Mouse (Mus musculus) limb, embryonic 14.5 days (tissue): ENCODE results near the gene Prdm16. TPM values are rescaled to one million over a fixed set of nuclear protein-coding genes. Genes with fewer than 3 reads are reported as not detected.

ENCODE experiments used
- ATAC-seq: fragments of 200-750 bp; cut with Nextera tagmentation; 2 replicates; pipeline ENCODE4 v1.8.0; 2017; ENCODE audit warnings: low read depth, moderate number of reproducible peaks, moderate TSS enrichment; ENCODE audit not compliant: low FRiP score
- DNase-seq: peaks from one replicate; pipeline ENCODE4 v3.0.0-alpha.2; 2015; ENCODE audit warnings: low spot score
- H3K27ac ChIP-seq: fragments of 300-500 bp; sonication (generic); replicated peaks from 2 replicates; pipeline ENCODE4 v1.5.1; 2014; ENCODE audit warnings: low read depth, mild to moderate bottlenecking, low read length, moderate library complexity, mixed read lengths
- H3K27me3 ChIP-seq: fragments of 300-500 bp; sonication (generic); 2 replicates; pipeline ENCODE4 v1.6.1; 2014; ENCODE audit warnings: low read length, mixed read lengths; ENCODE audit not compliant: control insufficient read depth, insufficient read depth
- H3K36me3 ChIP-seq: fragments of 300-500 bp; sonication (generic); 2 replicates; pipeline ENCODE4 v1.6.1; 2014; ENCODE audit warnings: mild to moderate bottlenecking, low read length, moderate library complexity, mixed read lengths; ENCODE audit not compliant: control insufficient read depth, insufficient read depth
- H3K4me1 ChIP-seq: fragments of 300-500 bp; sonication (generic); 2 replicates; pipeline ENCODE4 v1.6.1; 2014; ENCODE audit warnings: antibody characterized with exemption, low read length, mixed read lengths; ENCODE audit not compliant: control insufficient read depth, insufficient read depth
- H3K4me2 ChIP-seq: fragments of 300-500 bp; sonication (generic); replicated peaks from 2 replicates; pipeline ENCODE4 v1.6.1; 2014; ENCODE audit warnings: low read depth, mild to moderate bottlenecking, low read length, moderate library complexity; ENCODE audit not compliant: severe bottlenecking
- H3K4me3 ChIP-seq: fragments of 300-500 bp; sonication (generic); replicated peaks from 2 replicates; pipeline ENCODE4 v1.5.1; 2014; ENCODE audit warnings: low read length
- H3K9ac ChIP-seq: fragments of 300-500 bp; sonication (generic); 2 replicates; pipeline ENCODE4 v1.6.1; 2014; ENCODE audit warnings: mild to moderate bottlenecking, low read depth, low read length, moderate library complexity; ENCODE audit not compliant: severe bottlenecking
- H3K9me3 ChIP-seq: fragments of 300-500 bp; sonication (generic); 2 replicates; pipeline ENCODE4 v1.6.1; 2016; ENCODE audit warnings: low read length; ENCODE audit not compliant: control insufficient read depth
- POLR2A ChIP-seq: fragments of 200-500 bp; IDR thresholded peaks from 2 replicates; pipeline ENCODE4 v1.8.0; 2012; ENCODE audit warnings: inconsistent platforms, mild to moderate bottlenecking, moderate library complexity, borderline replicate concordance; ENCODE audit not compliant: insufficient read depth, insufficient read length; ENCODE audit errors: extremely low read depth
- WGBS: fragments of 180-500 bp; shearing (Covaris S2); extraction: QIAGEN DNeasy Blood & Tissue Kit; methylation state at CpG from one replicate; pipeline ENCODE4 v1.1.7; 2014; 5-methylcytosine and 5-hydroxymethylcytosine counted together
- polyA plus RNA-seq, 2 experiments: library from polyadenylated mRNA; depleted of rRNA in 1 of 2; stranded (reverse) in 1 of 2; unstranded in 1 of 2; fragments of >200 nt; fragmentation: Nextera tagmentation in 1 of 2; extraction: Ambion mirVana in 1 of 2; gene quantifications; 2 replicates each; pipeline versions ENCODE4 v1.2.1 to v1.2.3; 2012 to 2014

Prdm16 gene
- polyA plus RNA-seq, 2 experiments = 11.7 to 25.6 TPM

DNA sequence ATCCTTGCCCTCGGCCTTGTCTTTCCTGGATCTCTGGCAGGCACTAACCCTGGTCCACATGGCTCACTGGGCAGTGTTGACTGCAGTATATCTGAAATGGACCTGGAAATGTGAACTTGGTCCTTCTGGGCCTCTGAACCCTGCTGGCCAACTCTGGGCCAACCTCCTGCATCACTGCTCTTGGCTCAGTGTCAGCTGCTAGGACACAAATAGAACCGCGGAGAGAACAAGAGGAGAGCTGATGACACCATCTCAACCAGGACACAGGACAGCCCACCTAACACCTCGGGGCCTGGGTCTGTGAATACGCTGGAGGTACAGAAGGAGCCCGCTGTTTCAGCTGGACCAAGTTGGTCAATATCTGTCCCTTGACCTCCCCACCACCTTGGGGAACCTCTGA, 73.5 kb downstream of the Prdm16 start:
- no peak for TF ChIP-seq POLR2A
- peaks cover 22% of the 10 kb centered on the region for H3K4me1 ChIP-seq
- H3K27ac ChIP-seq = no peak overlapping the region
- no peak for DNase-seq
- H3K27me3 ChIP-seq = no peaks in the 10 kb centered on the region
- ATAC-seq = no peak
- H3K36me3 ChIP-seq = no peaks in the 10 kb centered on the region
- 95% methylated on average over 6 of the region's 6 CpGs for WGBS
- H3K4me2 ChIP-seq = no peak overlapping the region
- H3K9ac ChIP-seq = no peak overlapping the region
- H3K4me3 ChIP-seq = no peak overlapping the region
- H3K9me3 ChIP-seq = no peaks in the 10 kb centered on the region

GRCm38 (mm10) chr4:154558041-154558440, 78.6 kb downstream of the Prdm16 start:
- peaks cover 4% of the 10 kb centered on the region; the same call in 1 of the 2 replicates for H3K4me1 ChIP-seq
- H3K9me3 ChIP-seq = no peaks in the 10 kb centered on the region
- 89% methylated on average over 5 of the region's 5 CpGs for WGBS
- H3K4me3 ChIP-seq = no peak overlapping the region
- H3K4me2 ChIP-seq = no peak overlapping the region
- ATAC-seq = no peak
- no peaks in the 10 kb centered on the region for H3K27me3 ChIP-seq
- TF ChIP-seq POLR2A = no peak
- no peak overlapping the region for H3K27ac ChIP-seq
- no peaks in the 10 kb centered on the region for H3K36me3 ChIP-seq
- no peak for DNase-seq
- H3K9ac ChIP-seq = no peak overlapping the region

- Histone ChIP-seq H3K4me1 (0 out of 2 replicates have a peak, but pooled peaks cover 4% of the 10 kb centered on the region), H3K27me3 (no peaks in the 10 kb centered on the region), H3K9ac (no peak overlapping the region), H3K4me3 (no peak overlapping the region), H3K4me2 (no peak overlapping the region), H3K27ac (no peak overlapping the region), H3K36me3 (no peaks in the 10 kb centered on the region), H3K9me3 (no peaks in the 10 kb centered on the region)
- DNase-seq = no peak
- no peak for ATAC-seq
- no peak for TF ChIP-seq POLR2A
- 78% methylated on average over 11 of the region's 11 CpGs for WGBS
Observed at GRCm38 (mm10) chr4:154557168-154557567, 79.5 kb downstream of the Prdm16 start.

GRCm38 (mm10) chr4:154556418-154556817, 80.3 kb downstream of the Prdm16 start:
- H3K4me1 ChIP-seq = peaks cover 7% of the 10 kb centered on the region; the same call in 1 of the 2 replicates
- DNase-seq (no peak), ATAC-seq (no peak)
- no peaks in the 10 kb centered on the region for H3K9me3 ChIP-seq
- 72% methylated on average over 11 of the region's 11 CpGs for WGBS
- no peak overlapping the region for H3K4me3 ChIP-seq
- H3K36me3 ChIP-seq = no peaks in the 10 kb centered on the region
- no peaks in the 10 kb centered on the region for H3K27me3 ChIP-seq
- H3K27ac ChIP-seq = no peak overlapping the region
- no peak overlapping the region for H3K4me2 ChIP-seq
- no peak overlapping the region for H3K9ac ChIP-seq
- no peak for TF ChIP-seq POLR2A

DNA sequence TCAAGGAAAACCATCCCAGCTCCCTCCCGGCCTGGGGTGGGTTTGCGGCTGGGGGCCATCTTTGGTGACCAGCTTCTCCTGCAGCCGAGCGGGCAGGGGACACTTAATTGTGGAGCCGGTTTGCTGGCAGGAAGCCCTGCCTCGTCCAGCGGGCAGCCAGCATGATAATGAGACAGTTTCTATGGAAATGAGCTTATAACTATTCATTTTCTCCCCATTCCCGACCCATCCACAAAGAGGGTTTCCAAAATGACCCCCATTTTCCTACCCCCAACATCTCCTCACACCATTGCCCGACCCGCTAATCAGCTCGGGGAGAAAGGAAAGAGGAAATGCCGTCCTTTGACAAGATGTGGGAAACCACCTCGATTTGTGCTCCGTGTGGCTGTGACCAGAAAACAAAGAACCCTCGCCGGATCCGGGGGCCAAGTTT, 86.7 kb downstream of the Prdm16 start:
- no peaks in the 10 kb centered on the region for H3K36me3 ChIP-seq
- H3K9me3 ChIP-seq = no peaks in the 10 kb centered on the region
- no peak overlapping the region for H3K9ac ChIP-seq
- H3K27ac ChIP-seq = no peak overlapping the region
- no peaks in the 10 kb centered on the region for H3K27me3 ChIP-seq
- H3K4me2 ChIP-seq = 0 out of 2 replicates have a peak overlapping the region, but pooled peaks have one; percentile 14
- DNase-seq = no peak
- no peak for TF ChIP-seq POLR2A
- no peak for ATAC-seq
- 44% methylated on average over 17 of the region's 17 CpGs for WGBS
- H3K4me3 ChIP-seq = no peak overlapping the region
- peaks cover 16% of the 10 kb centered on the region for H3K4me1 ChIP-seq

DNA sequence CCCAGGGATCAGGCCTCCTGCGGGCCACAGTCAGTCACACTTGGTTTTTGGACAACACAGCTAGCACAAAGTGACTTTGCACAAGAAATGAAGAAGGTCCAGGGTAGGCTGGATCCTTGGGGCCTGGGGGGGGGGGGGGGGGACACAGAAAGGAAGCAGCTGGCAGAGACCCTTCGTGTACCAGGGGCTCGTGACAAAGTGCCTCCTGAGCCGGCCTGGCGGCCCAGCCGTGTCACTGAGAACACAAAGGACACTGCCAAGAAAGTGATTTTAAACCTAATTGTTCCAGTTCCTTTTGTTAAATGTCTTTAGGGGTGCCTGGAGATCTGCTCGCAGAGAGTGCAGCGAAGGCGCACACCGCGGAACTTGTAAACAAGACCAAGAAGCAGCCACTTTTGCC, 87.2 kb downstream of the Prdm16 start:
- no peaks in the 10 kb centered on the region for H3K36me3 ChIP-seq
- no peak for TF ChIP-seq POLR2A
- H3K4me3 ChIP-seq = no peak overlapping the region
- ATAC-seq (no peak), DNase-seq (no peak)
- 66% methylated on average over 11 of the region's 11 CpGs for WGBS
- no peaks in the 10 kb centered on the region for H3K27me3 ChIP-seq
- no peak overlapping the region for H3K9ac ChIP-seq
- H3K9me3 ChIP-seq = no peaks in the 10 kb centered on the region
- peaks cover 16% of the 10 kb centered on the region for H3K4me1 ChIP-seq
- H3K4me2 ChIP-seq = 0 out of 2 replicates have a peak overlapping the region, but pooled peaks have one; percentile 14
- H3K27ac ChIP-seq = no peak overlapping the region
